Mouse (Mus musculus): ENCODE data around the gene Cacng2.

GRCm38 (mm10) chr15:78036586-78036985, 83.2 kb downstream of the Cacng2 start:
- TF ChIP-seq EP300 (IDR thresholded peaks at IDR 0.05; ENCODE audit: low read depth) (no peak), CTCF (IDR thresholded peaks at IDR 0.05; ENCODE audit: low read depth) (no peak)
